Mouse (Mus musculus): ENCODE results near the gene Atp8a1.
"Not testable (repeated sequence)": the region's sequence is repeated elsewhere in the genome, so short reads cannot be mapped to it uniquely, and the experiment has no call there.

Gene Atp8a1

GRCm38 (mm10) chr5:67826278-67826677, 21.0 kb downstream of the Atp8a1 start:
- DNase-seq: peak; percentile 72

- no peak for DNase-seq
Measured at GRCm38 (mm10) chr5:67824600-67824999, 22.6 kb downstream of the Atp8a1 start.

- DNase-seq: no peak
Measured at GRCm38 (mm10) chr5:67823771-67824170, 23.5 kb downstream of the Atp8a1 start.

- DNase-seq: no peak
Measured at GRCm38 (mm10) chr5:67822619-67823018, 24.6 kb downstream of the Atp8a1 start.

GRCm38 (mm10) chr5:67821987-67822401, 25.2 kb downstream of the Atp8a1 start:
- DNase-seq: peak; percentile 98

GRCm38 (mm10) chr5:67821185-67821584, 26.0 kb downstream of the Atp8a1 start:
- no peak for DNase-seq

- DNase-seq: no peak
Measured at GRCm38 (mm10) chr5:67819451-67819850, 27.8 kb downstream of the Atp8a1 start.

GRCm38 (mm10) chr5:67815572-67816325, 31.5 kb downstream of the Atp8a1 start:
- DNase-seq: peak; percentile 93

- DNase-seq: not testable (repeated sequence)
Measured at GRCm38 (mm10) chr5:67815060-67815459, 32.2 kb downstream of the Atp8a1 start.

GRCm38 (mm10) chr5:67814437-67814965, 32.7 kb downstream of the Atp8a1 start:
- no peak for DNase-seq

GRCm38 (mm10) chr5:67813334-67813733, 33.9 kb downstream of the Atp8a1 start:
- DNase-seq: no peak

GRCm38 (mm10) chr5:67802174-67803030, 44.8 kb downstream of the Atp8a1 start:
- no peak for DNase-seq

GRCm38 (mm10) chr5:67800801-67801200, 46.4 kb downstream of the Atp8a1 start:
- DNase-seq: no peak

GRCm38 (mm10) chr5:67799785-67800184, 47.4 kb downstream of the Atp8a1 start:
- no peak for DNase-seq

GRCm38 (mm10) chr5:67798348-67798747, 48.9 kb downstream of the Atp8a1 start:
- DNase-seq: no peak

GRCm38 (mm10) chr5:67797006-67797958, 50.0 kb downstream of the Atp8a1 start:
- DNase-seq: peak; percentile 95

- DNase-seq: peak; percentile 95
Measured at GRCm38 (mm10) chr5:67794129-67794800, 53.0 kb downstream of the Atp8a1 start.

- peak; percentile 78 for DNase-seq
Measured at GRCm38 (mm10) chr5:67782775-67783174, 64.5 kb downstream of the Atp8a1 start.

GRCm38 (mm10) chr5:67778026-67778425, 69.2 kb downstream of the Atp8a1 start:
- DNase-seq: peak; percentile 95

GRCm38 (mm10) chr5:67774186-67774585, 73.0 kb downstream of the Atp8a1 start:
- DNase-seq: no peak

- DNase-seq: no peak
Measured at GRCm38 (mm10) chr5:67768708-67769107, 78.5 kb downstream of the Atp8a1 start.

- DNase-seq: no peak
Measured at GRCm38 (mm10) chr5:67764798-67765197, 82.4 kb downstream of the Atp8a1 start.
